Mouse (Mus musculus) heart, postnatal 0 days (tissue): ENCODE measurements around the gene Ube2g1. TPM values are rescaled to one million over a fixed set of nuclear protein-coding genes. Genes with fewer than 3 reads are reported as not detected.

Experiments
- ATAC-seq: fragments of 200-750 bp; cut with Nextera tagmentation; 2 replicates; pipeline ENCODE4 v1.8.0; 2017; ENCODE audit warnings: low read depth, moderate number of reproducible peaks, moderate library complexity; ENCODE audit not compliant: insufficient read depth
- DNase-seq: peaks from one replicate; pipeline ENCODE4 v3.0.0-alpha.2; 2016; ENCODE audit warnings: low spot score
- H3K27ac ChIP-seq: fragments of 300-500 bp; sonication (generic); 2 replicates; pipeline ENCODE4 v1.5.1; 2014; ENCODE audit warnings: low read depth, mild to moderate bottlenecking
- H3K27me3 ChIP-seq: fragments of 300-500 bp; sonication (generic); 2 replicates; pipeline ENCODE4 v1.6.1; 2014; ENCODE audit warnings: low read length, mixed read lengths; ENCODE audit not compliant: control insufficient read depth, insufficient read depth
- H3K36me3 ChIP-seq: fragments of 300-500 bp; sonication (generic); replicated peaks from 2 replicates; pipeline ENCODE4 v1.6.1; 2014; ENCODE audit warnings: low read length, mixed read lengths; ENCODE audit not compliant: control insufficient read depth, insufficient read depth
- H3K4me1 ChIP-seq: fragments of 300-500 bp; sonication (generic); 2 replicates; pipeline ENCODE4 v1.6.1; 2014; ENCODE audit warnings: antibody characterized with exemption; ENCODE audit not compliant: control insufficient read depth, insufficient read depth
- H3K4me2 ChIP-seq: fragments of 300-500 bp; sonication (generic); 2 replicates; pipeline ENCODE4 v1.6.1; 2014; ENCODE audit warnings: low read depth, mild to moderate bottlenecking, low read length, moderate library complexity
- H3K4me3 ChIP-seq: fragments of 300-500 bp; sonication (generic); 2 replicates; pipeline ENCODE4 v1.5.1; 2014; ENCODE audit warnings: low read depth, low read length
- H3K9ac ChIP-seq: fragments of 300-500 bp; sonication (generic); replicated peaks from 2 replicates; pipeline ENCODE4 v1.6.1; 2014; ENCODE audit warnings: low read depth, low read length, mixed read lengths
- H3K9me3 ChIP-seq: fragments of 300-500 bp; sonication (generic); replicated peaks from 2 replicates; pipeline ENCODE4 v1.6.1; 2016; ENCODE audit warnings: low read length; ENCODE audit not compliant: control insufficient read depth
- CTCF ChIP-seq: IDR thresholded peaks from 2 replicates; pipeline ENCODE4 v1.5.1; 2016; ENCODE audit warnings: antibody characterized with exemption, control low read depth, low read depth
- EP300 ChIP-seq: IDR thresholded peaks from 2 replicates; pipeline ENCODE4 v1.6.1; 2016; ENCODE audit warnings: antibody characterized with exemption, low read depth
- WGBS: fragments of 180-500 bp; shearing (Covaris S2); extraction: QIAGEN DNeasy Blood & Tissue Kit; methylation state at CpG from one replicate; pipeline ENCODE4 v1.1.7; 2014; 5-methylcytosine and 5-hydroxymethylcytosine counted together
- polyA plus RNA-seq: library from polyadenylated mRNA; unstranded; fragments of >200 nt; fragmentation: Nextera tagmentation; extraction: Ambion mirVana; gene quantifications from 2 replicates; pipeline ENCODE4 v1.2.1, GENCODE M21; 2015
- total RNA-seq: library from RNA; depleted of rRNA; stranded (reverse); fragments of >200 nt; gene quantifications from 2 replicates; pipeline ENCODE4 v1.2.3, GENCODE M21; 2014; ENCODE audit warnings: low replicate concordance

The Ube2g1 gene
- total and polyA plus RNA-seq, 2 experiments from 2014 or later = 51.1 to 58.6 TPM

DNA sequence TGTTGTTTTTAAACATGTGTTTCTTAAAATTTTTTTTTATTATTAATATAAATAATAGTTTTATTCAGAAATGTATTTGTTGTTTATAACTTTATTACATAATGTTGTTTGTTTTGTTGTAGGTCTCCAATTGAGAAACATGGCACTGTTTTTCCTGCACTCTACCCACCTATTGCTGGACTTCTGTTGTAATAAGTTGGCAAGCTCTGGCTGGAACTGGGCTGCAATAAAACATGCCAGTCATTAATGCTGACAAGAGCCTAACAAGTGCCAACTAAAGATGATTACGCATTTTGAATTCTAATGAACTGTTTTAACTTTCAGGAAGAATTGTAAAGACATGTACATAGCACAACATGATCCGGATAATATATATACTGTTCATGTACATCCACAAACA is 76.3 kb downstream of the Ube2g1 start:
- no peak overlapping the region for H3K27ac ChIP-seq
- H3K27me3 ChIP-seq = no peaks in the 10 kb centered on the region
- no peak for DNase-seq
- H3K4me3 ChIP-seq = no peak overlapping the region
- no peaks in the 10 kb centered on the region for H3K9me3 ChIP-seq
- 95% methylated on average over 2 of the region's 2 CpGs for WGBS
- H3K36me3 ChIP-seq = peaks cover 32% of the 10 kb centered on the region
- no peaks in the 10 kb centered on the region for H3K4me1 ChIP-seq
- no peak for TF ChIP-seq CTCF
- no peak for TF ChIP-seq EP300
- ATAC-seq = no peak
- H3K4me2 ChIP-seq = no peak overlapping the region
- H3K9ac ChIP-seq = no peak overlapping the region

- H3K4me1 ChIP-seq = peaks cover 8% of the 10 kb centered on the region
- peaks cover 14% of the 10 kb centered on the region; the same call in 1 of the 2 replicates for H3K36me3 ChIP-seq
- H3K9ac ChIP-seq = no peak overlapping the region
- H3K4me2 ChIP-seq = no peak overlapping the region
- TF ChIP-seq EP300 = no peak
- no peak for TF ChIP-seq CTCF
- H3K27ac ChIP-seq = no peak overlapping the region
- DNase-seq (no peak), ATAC-seq (no peak)
- no peaks in the 10 kb centered on the region for H3K27me3 ChIP-seq
- no peaks in the 10 kb centered on the region for H3K9me3 ChIP-seq
- H3K4me3 ChIP-seq = no peak overlapping the region
Measured at GRCm38 (mm10) chr11:72686697-72687096, 79.6 kb downstream of the Ube2g1 start.

DNA sequence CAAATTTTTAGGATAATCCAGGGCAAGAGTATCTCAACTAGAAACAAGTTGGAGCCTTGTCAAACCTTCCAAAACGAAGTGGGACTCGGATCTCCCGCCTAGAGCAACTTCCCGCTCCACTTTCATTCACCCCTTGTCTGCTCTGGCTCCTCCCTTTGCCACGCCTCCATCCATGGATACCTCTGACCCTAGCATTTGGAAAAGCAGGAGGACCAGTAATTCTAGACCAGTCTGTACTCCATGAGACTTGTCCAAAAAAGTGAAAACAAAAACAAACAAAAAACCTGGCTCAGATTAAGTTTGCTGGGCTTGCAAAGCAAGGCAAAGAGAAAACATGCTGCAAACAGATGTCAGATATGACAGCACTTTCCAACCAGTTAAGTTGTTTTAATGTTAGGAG is 81.2 kb downstream of the Ube2g1 start:
- 24% methylated on average over 5 of the region's 5 CpGs for WGBS
- Histone ChIP-seq H3K27ac (no peak overlapping the region), H3K36me3 (peaks cover 14% of the 10 kb centered on the region; the same call in 1 of the 2 replicates), H3K9ac (no peak overlapping the region), H3K9me3 (no peaks in the 10 kb centered on the region), H3K4me2 (no peak overlapping the region), H3K4me3 (no peak overlapping the region), H3K4me1 (peaks cover 11% of the 10 kb centered on the region), H3K27me3 (no peaks in the 10 kb centered on the region)
- no peak for TF ChIP-seq EP300
- TF ChIP-seq CTCF = no peak
- DNase-seq (no peak), ATAC-seq (no peak)

DNA sequence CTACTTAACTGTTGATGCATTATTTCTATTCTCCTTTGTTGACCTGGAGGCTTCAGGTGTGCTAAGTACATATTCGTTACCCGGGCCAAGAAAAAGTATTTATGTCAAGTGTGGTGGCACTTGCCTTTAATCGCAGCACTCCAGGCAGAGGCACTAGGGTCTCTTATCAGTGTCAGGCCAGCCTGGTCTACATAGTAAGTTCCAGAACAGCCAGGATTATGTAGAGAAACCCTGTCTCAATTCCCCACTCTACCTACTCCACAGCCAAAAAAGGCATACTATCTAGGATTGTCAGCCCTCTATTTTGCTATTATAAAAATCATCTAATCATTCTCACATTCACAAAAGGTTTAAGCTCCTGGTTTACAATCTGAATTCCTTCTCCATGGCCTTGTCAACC is 82.0 kb downstream of the Ube2g1 start:
- H3K9ac ChIP-seq = no peak overlapping the region; the same call in 1 of the 2 replicates
- peaks cover 11% of the 10 kb centered on the region for H3K4me1 ChIP-seq
- H3K4me3 ChIP-seq = peak overlapping the region; percentile 82
- TF ChIP-seq EP300 = no peak
- no peak for TF ChIP-seq CTCF
- no peaks in the 10 kb centered on the region for H3K9me3 ChIP-seq
- H3K27me3 ChIP-seq = no peaks in the 10 kb centered on the region
- H3K36me3 ChIP-seq = peaks cover 10% of the 10 kb centered on the region; the same call in 1 of the 2 replicates
- WGBS = 35% methylated on average over 3 of the region's 3 CpGs
- H3K4me2 ChIP-seq = peak overlapping the region; percentile 69
- DNase-seq (no peak), ATAC-seq (no peak)
- H3K27ac ChIP-seq = no peak overlapping the region

DNA sequence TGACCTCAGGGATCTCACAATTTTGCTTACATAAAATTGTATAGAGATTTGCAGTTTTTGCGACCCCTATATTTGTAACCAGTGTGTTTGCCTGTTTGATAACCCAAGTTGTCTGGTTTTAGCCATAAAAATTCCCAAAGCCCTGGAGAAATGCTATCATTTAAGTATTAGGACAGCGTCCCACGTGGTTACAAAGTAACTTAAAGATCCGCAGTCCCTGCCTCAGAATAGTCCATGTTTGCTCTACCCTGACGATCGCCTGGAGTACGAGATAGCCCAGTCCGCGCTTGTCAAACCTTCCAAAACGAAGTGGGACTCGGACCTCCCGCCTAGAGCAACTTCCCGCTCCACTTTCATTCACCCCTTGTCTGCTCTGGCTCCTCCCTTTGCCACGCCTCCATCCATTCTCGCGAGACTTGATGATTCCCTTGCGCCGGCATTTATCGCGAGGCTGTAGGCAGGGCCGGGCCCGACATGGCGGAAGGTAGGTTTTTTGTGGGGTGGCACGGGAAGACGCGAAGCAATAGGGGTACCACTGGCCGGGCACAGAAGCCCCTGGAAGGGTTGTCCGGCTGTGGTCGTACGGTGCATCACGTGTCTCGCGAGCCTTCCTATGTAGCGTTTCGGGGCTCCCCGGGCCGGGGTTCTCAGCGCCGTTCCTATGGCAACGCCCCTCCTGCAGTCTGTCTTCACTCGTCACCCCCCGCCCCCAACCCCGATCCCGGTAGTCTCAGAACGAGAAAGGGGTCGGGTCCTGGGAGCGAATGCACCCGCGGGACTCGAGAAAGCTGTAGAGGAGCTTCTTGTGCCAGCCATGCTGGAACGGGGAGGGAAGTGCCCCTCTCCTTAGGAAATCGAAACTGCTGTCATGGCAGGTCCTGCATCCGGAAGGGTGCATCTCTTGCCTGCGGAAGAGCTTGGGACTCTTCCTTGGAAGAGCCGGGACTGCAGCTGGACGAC is 82.7 kb downstream of the Ube2g1 start, which contains the start of gene Ankfy1:
TSS of gene Ankfy1 (plus strand) at position 456 of the 960 bp plus-strand sequence.
- no peak for TF ChIP-seq CTCF
- TF ChIP-seq EP300 = peak; percentile 93
- Histone ChIP-seq H3K36me3 (peaks cover 8% of the 10 kb centered on the region; the same call in 1 of the 2 replicates), H3K9ac (peak within 1 kb of the TSS; percentile 81), H3K4me2 (peak within 1 kb of the TSS; percentile 75), H3K9me3 (no peaks in the 10 kb centered on the region), H3K27me3 (no peaks in the 10 kb centered on the region), H3K4me1 (peaks cover 11% of the 10 kb centered on the region), H3K27ac (peak within 1 kb of the TSS; percentile 81), H3K4me3 (peak within 1 kb of the TSS; percentile 82)
- DNase-seq = peak; percentile 93
- WGBS = under 1% methylated on average over 56 of the region's 56 CpGs
- peak; percentile 98 for ATAC-seq
